Mouse (Mus musculus): ENCODE data around the gene Npy5r.

GRCm38 (mm10) chr8:66729446-66729845 is 41.5 kb upstream of the Npy5r start:
- no peak for TF ChIP-seq CTCF (IDR thresholded peaks at IDR 0.05; ENCODE audit: insufficient read depth, low read length)
- TF ChIP-seq POLR2A (IDR thresholded peaks at IDR 0.05; ENCODE audit: borderline replicate concordance, extremely low read depth, low read depth, low read length) = no peak
